Mouse (Mus musculus) kidney, postnatal 0 days (tissue): ENCODE results near the gene Inpp5d. TPM values are rescaled to one million over a fixed set of nuclear protein-coding genes. Genes with fewer than 3 reads are reported as not detected.
A peak's percentile ranks its signal among the peaks of the same experiment; 100 is the strongest.

Experiments used
- ATAC-seq: fragments of 200-750 bp; cut with Nextera tagmentation; replicated peaks from 2 replicates; pipeline ENCODE4 v1.8.0; 2017; ENCODE audit warnings: low read depth, moderate number of reproducible peaks, moderate TSS enrichment, moderate library complexity; ENCODE audit not compliant: low FRiP score
- DNase-seq: peaks from one replicate; pipeline ENCODE4 v3.0.0-alpha.2; 2016; ENCODE audit warnings: low spot score
- H3K27ac ChIP-seq: fragments of 300-500 bp; sonication (generic); 2 replicates; pipeline ENCODE4 v1.5.1; 2014; ENCODE audit warnings: mild to moderate bottlenecking
- H3K27me3 ChIP-seq: fragments of 300-500 bp; sonication (generic); 2 replicates; pipeline ENCODE4 v1.6.1; 2014; ENCODE audit warnings: low read length, mixed read lengths; ENCODE audit not compliant: insufficient read depth
- H3K36me3 ChIP-seq: fragments of 300-500 bp; sonication (generic); 2 replicates; pipeline ENCODE4 v1.6.1; 2014; ENCODE audit warnings: low read length, mixed read lengths; ENCODE audit not compliant: insufficient read depth
- H3K4me1 ChIP-seq: fragments of 300-500 bp; sonication (generic); replicated peaks from 2 replicates; pipeline ENCODE4 v1.6.1; 2014; ENCODE audit warnings: antibody characterized with exemption, low read length, mixed read lengths; ENCODE audit not compliant: insufficient read depth
- H3K4me2 ChIP-seq: fragments of 300-500 bp; sonication (generic); 2 replicates; pipeline ENCODE4 v1.6.1; 2014; ENCODE audit warnings: mild to moderate bottlenecking, low read length, moderate library complexity, mixed read lengths
- H3K4me3 ChIP-seq: fragments of 300-500 bp; sonication (generic); replicated peaks from 2 replicates; pipeline ENCODE4 v1.5.1; 2014; ENCODE audit warnings: low read depth, low read length
- H3K9ac ChIP-seq: fragments of 300-500 bp; sonication (generic); 2 replicates; pipeline ENCODE4 v1.6.1; 2014; ENCODE audit warnings: low read depth, low read length
- H3K9me3 ChIP-seq: fragments of 300-500 bp; sonication (generic); replicated peaks from 2 replicates; pipeline ENCODE4 v1.6.1; 2016; ENCODE audit warnings: low read length, inconsistent platforms, mixed read lengths
- CTCF ChIP-seq: IDR thresholded peaks from 2 replicates; pipeline ENCODE4 v1.5.1; 2016; ENCODE audit warnings: antibody characterized with exemption, low read depth, mild to moderate bottlenecking, moderate library complexity
- WGBS: fragments of 180-500 bp; shearing (Covaris S2); extraction: QIAGEN DNeasy Blood & Tissue Kit; methylation state at CpG from one replicate; pipeline ENCODE4 v1.1.7; 2014; 5-methylcytosine and 5-hydroxymethylcytosine counted together
- polyA plus RNA-seq: library from polyadenylated mRNA; unstranded; fragments of >200 nt; fragmentation: Nextera tagmentation; extraction: Ambion mirVana; gene quantifications from 2 replicates; pipeline ENCODE4 v1.2.1, GENCODE M21; 2015

Inpp5d gene
- polyA plus RNA-seq, 1 experiment from 2014 or later = 6.6 TPM

- Histone ChIP-seq H3K9me3 (no peaks in the 10 kb centered on the region), H3K27me3 (no peaks in the 10 kb centered on the region), H3K27ac (no peak overlapping the region), H3K9ac (no peak overlapping the region), H3K4me2 (no peak overlapping the region), H3K36me3 (no peaks in the 10 kb centered on the region), H3K4me1 (no peaks in the 10 kb centered on the region), H3K4me3 (no peak overlapping the region)
- DNase-seq (no peak), ATAC-seq (no peak)
- no peak for TF ChIP-seq CTCF
- WGBS = 63% methylated on average over 2 of the region's 2 CpGs
These were observed 8.0 kb downstream of the Inpp5d start for GRCm38 (mm10) chr1:87628085-87628484.

- TF ChIP-seq CTCF = no peak
- WGBS = 77% methylated on average over 10 of the region's 10 CpGs
- no peaks in the 10 kb centered on the region for H3K36me3 ChIP-seq
These were observed 11.5 kb downstream of the Inpp5d start for GRCm38 (mm10) chr1:87631584-87631983.

GRCm38 (mm10) chr1:87632163-87632562 lies 12.1 kb downstream of the Inpp5d start:
- H3K36me3 ChIP-seq = no peaks in the 10 kb centered on the region
- no peak overlapping the region for H3K4me2 ChIP-seq
- no peak for DNase-seq
- no peaks in the 10 kb centered on the region for H3K4me1 ChIP-seq
- no peak overlapping the region for H3K27ac ChIP-seq
- no peak overlapping the region for H3K9ac ChIP-seq
- ATAC-seq = no peak
- no peak overlapping the region for H3K4me3 ChIP-seq
- H3K9me3 ChIP-seq = no peaks in the 10 kb centered on the region
- WGBS = 70% methylated on average over 6 of the region's 6 CpGs
- no peak for TF ChIP-seq CTCF
- H3K27me3 ChIP-seq = no peaks in the 10 kb centered on the region

More at GRCm38 (mm10) chr1:87631584-87631983, 11.5 kb downstream of the Inpp5d start:
- ATAC-seq = no peak
- Histone ChIP-seq H3K9ac (no peak overlapping the region), H3K27me3 (no peaks in the 10 kb centered on the region), H3K4me1 (no peaks in the 10 kb centered on the region), H3K4me3 (no peak overlapping the region), H3K4me2 (no peak overlapping the region), H3K27ac (no peak overlapping the region), H3K9me3 (no peaks in the 10 kb centered on the region)
- no peak for DNase-seq

GRCm38 (mm10) chr1:87636716-87637117 lies 16.6 kb downstream of the Inpp5d start:
- no peak overlapping the region for H3K9ac ChIP-seq
- H3K27me3 ChIP-seq = no peaks in the 10 kb centered on the region
- no peak overlapping the region for H3K27ac ChIP-seq
- H3K4me2 ChIP-seq = no peak overlapping the region
- 88% methylated on average over 12 of the region's 12 CpGs for WGBS
- no peaks in the 10 kb centered on the region for H3K9me3 ChIP-seq
- no peak for ATAC-seq
- no peak for TF ChIP-seq CTCF
- no peak overlapping the region for H3K4me3 ChIP-seq
- H3K4me1 ChIP-seq = 0 out of 2 replicates have a peak, but pooled peaks cover 3% of the 10 kb centered on the region
- H3K36me3 ChIP-seq = no peaks in the 10 kb centered on the region
- DNase-seq = no peak

DNA sequence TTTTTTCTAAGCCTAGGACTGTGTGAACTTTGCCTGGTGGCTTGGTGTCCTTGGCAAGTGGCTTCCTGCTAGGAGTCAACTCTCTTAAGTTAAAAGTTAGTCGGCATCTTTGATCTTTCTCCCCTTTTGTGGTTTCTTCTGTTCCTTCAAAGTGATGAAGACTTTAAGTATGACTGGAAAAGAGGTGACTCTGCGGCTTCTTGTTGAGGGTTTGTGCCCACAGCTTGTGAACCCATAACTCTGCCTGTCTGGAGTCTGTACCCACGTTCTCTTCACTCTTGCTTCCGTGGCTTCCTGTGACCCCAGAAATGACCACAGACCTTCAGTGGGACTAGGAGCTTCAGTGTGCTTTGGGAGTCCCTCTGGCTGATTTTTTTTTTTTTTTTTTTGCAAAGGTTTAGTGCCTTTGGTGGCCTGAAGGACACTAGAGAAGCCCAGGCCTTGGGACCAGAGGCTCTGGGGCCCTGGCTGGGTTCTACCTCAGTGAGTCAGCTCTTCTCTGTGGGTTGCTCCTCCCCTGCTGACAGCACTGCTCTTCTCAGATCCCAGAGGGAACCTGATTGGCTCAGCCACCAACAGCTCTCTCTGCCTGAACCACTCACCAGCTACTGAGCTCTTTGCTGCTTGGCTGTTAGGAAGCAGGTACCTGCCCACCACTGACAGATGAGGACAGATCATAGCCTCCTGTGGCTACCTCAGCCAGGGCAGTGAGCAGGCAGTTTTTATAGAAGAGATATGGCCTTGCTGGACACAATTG lies 17.2 kb downstream of the Inpp5d start:
- peak; percentile 84 for ATAC-seq
- 0 out of 2 replicates have a peak, but pooled peaks cover 3% of the 10 kb centered on the region for H3K4me1 ChIP-seq
- H3K4me3 ChIP-seq = no peak overlapping the region
- peak; percentile 47 for DNase-seq
- TF ChIP-seq CTCF = no peak
- no peaks in the 10 kb centered on the region for H3K27me3 ChIP-seq
- H3K9me3 ChIP-seq = no peaks in the 10 kb centered on the region
- 83% methylated on average over 4 of the region's 4 CpGs for WGBS
- no peak overlapping the region for H3K9ac ChIP-seq
- H3K27ac ChIP-seq = no peak overlapping the region
- no peak overlapping the region for H3K4me2 ChIP-seq
- H3K36me3 ChIP-seq = no peaks in the 10 kb centered on the region

DNA sequence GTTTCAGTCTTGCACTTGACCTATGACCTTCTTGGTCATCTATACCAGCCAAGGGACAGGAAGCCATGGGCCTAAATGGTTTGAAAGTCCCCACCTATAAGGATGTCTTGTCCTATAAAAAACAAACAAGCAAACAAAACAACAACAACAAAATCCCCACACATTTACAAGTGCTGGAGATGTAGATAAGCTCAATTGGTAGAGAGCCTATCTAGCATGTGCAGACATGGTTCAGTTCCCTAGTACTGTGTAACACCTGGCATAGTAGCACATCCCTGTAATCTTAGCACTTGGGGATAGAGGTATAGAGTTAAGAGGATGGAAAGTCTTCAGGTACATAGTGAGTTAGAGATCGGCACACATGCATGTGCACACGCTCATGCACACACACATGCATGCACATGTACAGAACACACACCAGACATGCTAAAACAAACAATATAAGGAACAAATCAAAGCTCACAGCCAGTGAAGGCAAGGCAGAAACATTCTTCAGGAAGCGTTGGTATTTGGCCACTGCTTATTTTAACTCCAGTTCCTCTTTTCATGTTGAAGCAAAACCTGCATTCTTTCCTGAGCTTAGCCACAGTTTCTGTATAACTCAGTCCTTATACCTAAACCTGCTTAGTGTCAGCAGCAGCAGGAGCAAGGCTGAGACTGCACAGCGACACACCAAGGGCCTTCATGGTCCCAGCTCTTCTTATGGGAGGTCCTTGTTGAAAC lies 17.9 kb downstream of the Inpp5d start:
- DNase-seq (no peak), ATAC-seq (no peak)
- Histone ChIP-seq H3K4me2 (no peak overlapping the region), H3K27me3 (no peaks in the 10 kb centered on the region), H3K9me3 (no peaks in the 10 kb centered on the region), H3K4me3 (no peak overlapping the region), H3K27ac (no peak overlapping the region), H3K9ac (no peak overlapping the region), H3K4me1 (0 out of 2 replicates have a peak, but pooled peaks cover 3% of the 10 kb centered on the region), H3K36me3 (no peaks in the 10 kb centered on the region)
- WGBS = 88% methylated on average over 4 of the region's 4 CpGs
- TF ChIP-seq CTCF = no peak
